Mouse (Mus musculus) spleen, adult 2 months (tissue): Measurements from ENCODE around the gene Fga. TPM values are rescaled to one million over a fixed set of nuclear protein-coding genes. Genes with fewer than 3 reads are reported as not detected.

Source experiments
- DNase-seq, 2 experiments: peaks; one replicate each; pipeline versions ENCODE4 v3.0.0 to v3.0.0-alpha.2; 2012 to 2021; ENCODE audit warnings: low spot score in 2 of 2, low read depth in 1 of 2
- H3K27ac ChIP-seq: fragments of 200-500 bp; 2 replicates; pipeline ENCODE4 v1.5.1; 2012; ENCODE audit warnings: low read length, inconsistent platforms; ENCODE audit not compliant: insufficient read depth
- H3K27me3 ChIP-seq: fragments of 200-500 bp; 2 replicates; pipeline ENCODE4 v1.6.1; 2012; ENCODE audit warnings: mild to moderate bottlenecking, moderate library complexity, low read length, inconsistent platforms; ENCODE audit not compliant: control insufficient read depth, insufficient read depth
- H3K36me3 ChIP-seq: fragments of 200-500 bp; 2 replicates; pipeline ENCODE4 v1.6.1; 2012; ENCODE audit warnings: mild to moderate bottlenecking, low read length, inconsistent platforms; ENCODE audit not compliant: control insufficient read depth, insufficient read depth
- H3K4me1 ChIP-seq: fragments of 200-500 bp; 2 replicates; pipeline ENCODE4 v1.6.1; 2011; ENCODE audit warnings: inconsistent platforms; ENCODE audit not compliant: control insufficient read depth, insufficient read depth, insufficient read length
- H3K4me3 ChIP-seq: fragments of 200-500 bp; 2 replicates; pipeline ENCODE4 v1.5.1; 2011; ENCODE audit warnings: mild to moderate bottlenecking, inconsistent platforms; ENCODE audit not compliant: insufficient read depth, insufficient read length; ENCODE audit errors: extremely low read depth
- CTCF ChIP-seq: fragments of 200-500 bp; IDR thresholded peaks from 2 replicates; pipeline ENCODE4 v1.5.1; 2011; ENCODE audit warnings: mild to moderate bottlenecking, inconsistent platforms; ENCODE audit not compliant: insufficient read depth, insufficient read length, insufficient replicate concordance; ENCODE audit errors: extremely low read depth
- POLR2A ChIP-seq: fragments of 200-500 bp; IDR thresholded peaks from 2 replicates; pipeline ENCODE4 v1.6.1; 2011; ENCODE audit warnings: low read depth, low read length, inconsistent platforms
- WGBS: fragments of 180-500 bp; shearing (Covaris S2); methylation state at CpG from one replicate; pipeline ENCODE4 v1.1.7; 2018; 5-methylcytosine and 5-hydroxymethylcytosine counted together
- polyA plus RNA-seq: library from polyadenylated mRNA; depleted of rRNA; stranded (reverse); fragments of >200 nt; gene quantifications from 2 replicates; pipeline ENCODE4 v1.2.3, GENCODE M21; 2012

The Fga gene
- polyA plus RNA-seq, 1 experiment: 0.05 TPM

DNA sequence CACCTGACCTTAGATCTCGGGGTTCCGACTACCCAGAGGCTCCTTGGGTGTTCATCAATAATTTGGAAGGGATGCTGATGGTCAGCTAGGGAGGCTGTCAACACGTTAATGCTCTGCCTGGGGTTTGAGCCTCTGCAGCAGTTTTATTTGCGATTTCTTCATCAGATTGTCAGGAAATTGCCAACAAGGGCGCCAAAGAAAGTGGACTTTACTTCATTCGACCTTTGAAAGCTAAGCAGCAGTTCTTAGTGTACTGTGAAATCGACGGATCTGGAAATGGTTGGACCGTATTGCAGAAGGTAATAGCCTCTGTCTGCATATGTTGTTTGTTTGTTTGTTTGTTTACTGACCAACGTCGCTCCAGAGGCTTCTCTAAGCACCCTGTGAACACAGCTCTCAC, 15.6 kb upstream of the Fga start:
- no peak for DNase-seq
- Histone ChIP-seq H3K36me3 (no peaks in the 10 kb centered on the region), H3K27ac (no peak overlapping the region), H3K4me3 (no peak overlapping the region), H3K27me3 (no peaks in the 10 kb centered on the region), H3K4me1 (no peaks in the 10 kb centered on the region)
- TF ChIP-seq POLR2A: no peak
- no peak for TF ChIP-seq CTCF
- 80% methylated on average over 11 of the region's 11 CpGs for WGBS

DNA sequence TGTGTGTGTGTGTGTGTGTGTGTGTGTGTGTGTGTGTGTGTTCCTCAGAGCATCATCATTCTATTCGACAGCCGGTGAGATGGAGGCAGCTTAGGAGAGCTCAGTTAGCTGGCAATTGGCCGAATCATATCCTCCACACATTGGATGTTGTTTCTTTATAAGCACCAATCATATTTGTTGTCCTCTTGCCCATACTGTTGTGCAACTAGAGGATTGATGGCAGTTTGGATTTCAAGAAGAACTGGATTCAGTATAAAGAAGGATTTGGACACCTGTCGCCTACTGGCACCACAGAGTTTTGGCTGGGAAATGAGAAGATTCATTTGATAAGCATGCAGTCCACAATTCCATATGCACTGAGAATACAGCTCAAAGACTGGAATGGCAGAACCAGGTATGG, 14.7 kb upstream of the Fga start:
- Histone ChIP-seq H3K4me3 (no peak overlapping the region), H3K4me1 (no peaks in the 10 kb centered on the region), H3K36me3 (no peaks in the 10 kb centered on the region), H3K27me3 (no peaks in the 10 kb centered on the region), H3K27ac (no peak overlapping the region)
- TF ChIP-seq CTCF: no peak
- no peak for TF ChIP-seq POLR2A
- 84% methylated on average over 4 of the region's 4 CpGs for WGBS
- no peak for DNase-seq

DNA sequence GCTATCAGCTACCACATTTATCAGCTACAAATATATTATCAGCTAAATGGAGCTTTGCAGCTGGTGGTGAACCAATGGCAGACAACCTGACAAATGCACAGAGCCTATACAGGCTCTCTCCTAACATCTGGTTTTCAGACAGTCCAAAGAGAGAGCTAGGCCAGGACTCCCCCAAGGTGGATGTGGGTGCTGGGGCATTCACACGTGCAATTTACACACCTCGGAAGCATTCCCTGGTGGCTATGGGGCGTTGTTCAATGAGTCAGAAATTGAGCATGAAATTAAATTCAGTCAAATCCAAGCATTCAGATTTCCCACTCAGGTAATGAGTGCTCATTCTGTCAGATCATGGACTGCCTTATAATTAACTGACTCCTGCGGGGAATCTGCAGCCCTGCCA, 14.3 kb upstream of the Fga start:
- H3K27ac ChIP-seq: no peak overlapping the region
- no peaks in the 10 kb centered on the region for H3K4me1 ChIP-seq
- DNase-seq: no peak
- H3K36me3 ChIP-seq: no peaks in the 10 kb centered on the region
- no peak for TF ChIP-seq CTCF
- TF ChIP-seq POLR2A: no peak
- WGBS: 90% methylated on average over 4 of the region's 4 CpGs
- H3K27me3 ChIP-seq: no peaks in the 10 kb centered on the region
- H3K4me3 ChIP-seq: no peak overlapping the region

DNA sequence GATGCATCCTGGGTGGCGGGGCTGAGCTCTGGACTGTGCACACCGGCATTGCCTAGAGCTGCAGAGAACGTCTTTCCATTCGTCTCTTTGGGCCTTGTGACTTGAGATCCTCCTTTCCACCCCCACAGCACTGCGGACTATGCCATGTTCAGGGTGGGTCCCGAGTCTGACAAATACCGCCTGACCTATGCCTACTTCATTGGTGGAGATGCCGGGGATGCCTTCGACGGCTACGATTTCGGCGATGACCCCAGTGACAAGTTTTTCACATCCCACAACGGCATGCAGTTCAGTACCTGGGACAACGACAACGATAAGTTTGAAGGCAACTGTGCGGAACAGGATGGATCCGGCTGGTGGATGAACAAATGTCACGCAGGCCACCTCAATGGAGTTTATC, 13.2 kb upstream of the Fga start:
- H3K27ac ChIP-seq: no peak overlapping the region
- DNase-seq: no peak
- H3K27me3 ChIP-seq: no peaks in the 10 kb centered on the region
- TF ChIP-seq CTCF (no peak), POLR2A (no peak)
- 92% methylated on average over 19 of the region's 19 CpGs for WGBS
- no peaks in the 10 kb centered on the region for H3K36me3 ChIP-seq
- no peaks in the 10 kb centered on the region for H3K4me1 ChIP-seq
- H3K4me3 ChIP-seq: no peak overlapping the region

DNA sequence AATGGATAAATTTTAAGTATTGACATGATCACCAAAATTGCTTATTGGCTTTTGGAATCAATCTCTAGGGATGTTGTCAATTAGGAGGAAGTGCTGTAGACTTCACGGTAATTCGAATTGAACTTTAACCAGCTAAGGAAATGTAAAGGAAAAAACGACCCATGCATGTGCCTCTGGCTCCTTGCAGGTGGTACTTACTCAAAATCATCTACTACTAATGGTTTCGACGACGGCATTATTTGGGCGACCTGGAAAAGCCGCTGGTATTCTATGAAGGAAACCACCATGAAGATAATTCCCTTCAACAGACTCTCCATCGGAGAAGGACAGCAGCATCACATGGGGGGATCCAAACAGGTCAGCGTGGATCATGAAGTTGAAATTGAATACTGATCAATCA, 11.9 kb upstream of the Fga start:
- WGBS: 88% methylated on average over 10 of the region's 10 CpGs
- Histone ChIP-seq H3K27ac (no peak overlapping the region), H3K27me3 (no peaks in the 10 kb centered on the region), H3K4me1 (no peaks in the 10 kb centered on the region), H3K36me3 (no peaks in the 10 kb centered on the region), H3K4me3 (no peak overlapping the region)
- TF ChIP-seq POLR2A: no peak
- no peak for TF ChIP-seq CTCF
- no peak for DNase-seq

DNA sequence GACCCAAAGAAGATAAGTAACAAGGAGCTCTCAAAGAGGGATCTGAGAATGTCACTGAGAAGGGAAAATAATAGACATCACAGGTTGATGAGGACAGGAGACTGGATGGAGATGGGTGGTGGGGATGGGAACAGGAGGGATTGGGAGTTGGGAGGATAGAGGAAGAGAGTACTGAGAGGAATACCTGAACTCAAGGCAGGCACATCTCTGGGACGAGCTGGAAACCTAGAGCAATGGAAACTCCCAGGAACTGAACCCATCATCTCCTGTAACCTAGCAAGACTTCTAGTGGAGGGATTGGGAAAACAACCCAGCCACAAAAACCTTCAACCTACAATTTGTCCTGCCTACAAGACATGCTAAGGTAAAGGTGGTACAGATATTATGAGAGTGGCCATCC, 9.6 kb upstream of the Fga start:
- no peaks in the 10 kb centered on the region for H3K27me3 ChIP-seq
- no peak overlapping the region for H3K27ac ChIP-seq
- H3K4me1 ChIP-seq: no peaks in the 10 kb centered on the region
- no peak overlapping the region for H3K4me3 ChIP-seq
- 68% methylated on average over 1 of the region's 1 CpGs for WGBS
- no peak for TF ChIP-seq POLR2A
- TF ChIP-seq CTCF: no peak
- no peak for DNase-seq
- no peaks in the 10 kb centered on the region for H3K36me3 ChIP-seq

DNA sequence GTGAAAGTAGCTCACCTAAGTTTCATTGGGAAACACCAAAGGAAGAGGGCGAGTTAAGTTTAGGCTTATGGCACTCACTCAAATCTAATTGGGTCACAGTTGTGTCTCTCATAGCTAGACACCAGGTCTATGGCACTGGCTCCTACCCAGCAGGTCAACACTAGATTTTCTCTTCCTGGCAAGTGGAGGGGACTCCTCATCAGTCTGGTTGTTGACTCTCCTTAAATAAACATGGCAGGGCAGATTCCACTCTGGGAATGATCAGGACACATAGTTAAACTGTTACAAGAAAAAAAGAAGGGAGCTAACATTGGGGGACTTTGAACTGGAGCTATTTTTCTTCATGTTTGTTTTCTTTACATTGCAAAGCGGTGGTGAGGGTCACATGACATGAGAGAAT, 5.5 kb upstream of the Fga start:
- Histone ChIP-seq H3K27ac (no peak overlapping the region), H3K27me3 (no peaks in the 10 kb centered on the region), H3K36me3 (no peaks in the 10 kb centered on the region), H3K4me1 (no peaks in the 10 kb centered on the region), H3K4me3 (no peak overlapping the region)
- 81% methylated on average over 2 of the region's 2 CpGs for WGBS
- TF ChIP-seq POLR2A (no peak), CTCF (no peak)
- no peak for DNase-seq
